ENCODE assay signal across 8 mouse cellular contexts in genomic region chr4:131920141-131920594, GRCm38 (mm10). TPM values are rescaled to one million over a fixed set of nuclear protein-coding genes. Genes with fewer than 3 reads are reported as not detected.
A peak's percentile ranks its signal among the peaks of the same experiment; 100 is the strongest.
DNase-seq lines count a peak whose midpoint lies in the region; ATAC-seq lines count a peak whose summit lies in the region.

No protein-coding gene starts in this region.

- H3K27ac ChIP-seq in forebrain, embryonic 16.5 days (ENCODE audit: low read length): no peak overlapping the region
- H3K27ac ChIP-seq in hindbrain, embryonic 16.5 days (ENCODE audit: low read depth, low read length): no peak overlapping the region
- H3K27ac ChIP-seq in liver, embryonic 15.5 days (replicated peaks): no peak overlapping the region
- no peak overlapping the region for H3K27ac ChIP-seq in stomach, embryonic 14.5 days (ENCODE audit: low read length)

- H3K36me3 ChIP-seq in forebrain, embryonic 16.5 days (ENCODE audit: control insufficient read depth, insufficient read depth): 0 out of 2 replicates have a peak, but pooled peaks cover 2% of the 10 kb centered on the region
- H3K36me3 ChIP-seq in hindbrain, embryonic 16.5 days (ENCODE audit: control insufficient read depth, insufficient read depth, low read length): peaks cover 4% of the 10 kb centered on the region
- peaks cover 32% of the 10 kb centered on the region for H3K36me3 ChIP-seq in liver, embryonic 15.5 days (replicated peaks)
- peaks cover 4% of the 10 kb centered on the region; the same call in 1 of the 2 replicates for H3K36me3 ChIP-seq in stomach, embryonic 14.5 days (ENCODE audit: control insufficient read depth, insufficient read depth, low read length)

- peak; percentile 56 for DNase-seq in retina, postnatal 1 day
- DNase-seq in retina, embryonic 14.5 days (ENCODE audit: low spot score): no peak
- no peak for DNase-seq in thymus, postnatal 14 days
- no peak for DNase-seq in layer of hippocampus, postnatal 36 days

- no peak for ATAC-seq in forebrain, embryonic 16.5 days
- no peak for ATAC-seq in hindbrain, embryonic 16.5 days
- no peak for ATAC-seq in liver, embryonic 15.5 days (ENCODE audit: insufficient read depth)
- ATAC-seq in stomach, embryonic 14.5 days (ENCODE audit: insufficient number of reproducible peaks, insufficient read depth, low FRiP score, low read depth): no peak

- WGBS in forebrain, embryonic 16.5 days: 2% methylated on average over 42 of the region's 51 CpGs
- 3% methylated on average over 30 of the region's 51 CpGs for WGBS in hindbrain, embryonic 16.5 days
- WGBS in liver, embryonic 15.5 days (ENCODE audit: insufficient replicate concordance): 4% methylated on average over 44 of the region's 51 CpGs
- 4% methylated on average over 48 of the region's 51 CpGs for WGBS in stomach, embryonic 14.5 days

- H3K4me2 ChIP-seq in forebrain, embryonic 16.5 days (ENCODE audit: low read length): peak overlapping the region; percentile 81
- H3K4me2 ChIP-seq in hindbrain, embryonic 16.5 days (ENCODE audit: low read length): peak overlapping the region; percentile 81
- H3K4me2 ChIP-seq in liver, embryonic 15.5 days: peak overlapping the region; percentile 69
- H3K4me2 ChIP-seq in stomach, embryonic 14.5 days (replicated peaks; ENCODE audit: low read depth, low read length): peak overlapping the region; percentile 90

- H3K9ac ChIP-seq in forebrain, embryonic 16.5 days (replicated peaks; ENCODE audit: low read depth, low read length): no peak overlapping the region
- peak overlapping the region; percentile 62 for H3K9ac ChIP-seq in hindbrain, embryonic 16.5 days (ENCODE audit: low read depth, low read length)
- 0 out of 2 replicates have a peak overlapping the region, but pooled peaks have one; percentile 30 for H3K9ac ChIP-seq in liver, embryonic 15.5 days
- H3K9ac ChIP-seq in stomach, embryonic 14.5 days (replicated peaks; ENCODE audit: low read depth, low read length): peak overlapping the region; percentile 46

- H3K4me1 ChIP-seq in forebrain, embryonic 16.5 days (replicated peaks; ENCODE audit: control insufficient read depth, insufficient read depth, low read length): peaks cover 31% of the 10 kb centered on the region
- H3K4me1 ChIP-seq in hindbrain, embryonic 16.5 days (ENCODE audit: control insufficient read depth, insufficient read depth, low read depth, low read length): peaks cover 22% of the 10 kb centered on the region
- H3K4me1 ChIP-seq in liver, embryonic 15.5 days (replicated peaks): peaks cover 70% of the 10 kb centered on the region
- H3K4me1 ChIP-seq in stomach, embryonic 14.5 days (ENCODE audit: control insufficient read depth, insufficient read depth, low read length): peaks cover 33% of the 10 kb centered on the region

- no peaks in the 10 kb centered on the region for H3K9me3 ChIP-seq in forebrain, embryonic 16.5 days (ENCODE audit: control insufficient read depth, low read length)
- no peaks in the 10 kb centered on the region for H3K9me3 ChIP-seq in hindbrain, embryonic 16.5 days (ENCODE audit: control insufficient read depth, low read length)
- H3K9me3 ChIP-seq in liver, embryonic 15.5 days (replicated peaks): no peaks in the 10 kb centered on the region
- H3K9me3 ChIP-seq in stomach, embryonic 14.5 days (ENCODE audit: control insufficient read depth, low read depth, low read length): no peaks in the 10 kb centered on the region

- H3K27me3 ChIP-seq in forebrain, embryonic 16.5 days (replicated peaks; ENCODE audit: control insufficient read depth, insufficient read depth, low read length): peaks cover 79% of the 10 kb centered on the region
- peaks cover 77% of the 10 kb centered on the region for H3K27me3 ChIP-seq in hindbrain, embryonic 16.5 days (replicated peaks; ENCODE audit: control insufficient read depth, insufficient read depth, low read length)
- H3K27me3 ChIP-seq in liver, embryonic 15.5 days: peaks cover 97% of the 10 kb centered on the region
- H3K27me3 ChIP-seq in stomach, embryonic 14.5 days (ENCODE audit: control insufficient read depth, insufficient read depth, low read length): peaks cover 28% of the 10 kb centered on the region

- H3K4me3 ChIP-seq in forebrain, embryonic 16.5 days (replicated peaks; ENCODE audit: low read length): peak overlapping the region; percentile 47
- H3K4me3 ChIP-seq in hindbrain, embryonic 16.5 days (ENCODE audit: low read length): peak overlapping the region; percentile 52
- peak overlapping the region; percentile 54 for H3K4me3 ChIP-seq in liver, embryonic 15.5 days (replicated peaks)
- H3K4me3 ChIP-seq in stomach, embryonic 14.5 days (ENCODE audit: low read depth, low read length): peak overlapping the region; percentile 56

RNA-seq across cellular contexts. Expression of gene Tmem200b, which starts 1.4 kb away (rescaled TPM):
- not detected in 2 replicates for polyA plus RNA-seq in forebrain, embryonic 16.5 days (2015; fragmentation: Nextera tagmentation; extraction: Ambion mirVana)
- polyA plus RNA-seq in hindbrain, embryonic 16.5 days (2015; fragmentation: Nextera tagmentation; extraction: Ambion mirVana): 0.34 TPM in 1 of 2 replicates, not detected in the other
- polyA plus RNA-seq in liver, embryonic 15.5 days (2015; fragmentation: Nextera tagmentation; extraction: Ambion mirVana): 0.26 and 0.28 TPM in 2 replicates
- polyA plus RNA-seq in stomach, embryonic 14.5 days (2014; fragmentation: Nextera tagmentation; extraction: Ambion mirVana): 0.71 and 1.4 TPM in 2 replicates
- total RNA-seq in layer of hippocampus, postnatal 36 days (2021): 1 to 10 TPM; 1.1 to 2.6 TPM

RNA-seq across cellular contexts. Expression of gene Srsf4, which starts 46.8 kb away (rescaled TPM):
- 143 and 156 TPM in 2 replicates for polyA plus RNA-seq in forebrain, embryonic 16.5 days (2015; fragmentation: Nextera tagmentation; extraction: Ambion mirVana)
- polyA plus RNA-seq in hindbrain, embryonic 16.5 days (2015; fragmentation: Nextera tagmentation; extraction: Ambion mirVana): 86.6 and 94.4 TPM in 2 replicates
- 58.4 and 61.1 TPM in 2 replicates for polyA plus RNA-seq in liver, embryonic 15.5 days (2015; fragmentation: Nextera tagmentation; extraction: Ambion mirVana)
- polyA plus RNA-seq in stomach, embryonic 14.5 days (2014; fragmentation: Nextera tagmentation; extraction: Ambion mirVana): 95.3 and 104 TPM in 2 replicates
- 10 to 100 TPM; 67.8 to 74.8 TPM for total RNA-seq in layer of hippocampus, postnatal 36 days (2021)
